Mouse (Mus musculus) myocyte (in vitro differentiated cells): ENCODE measurements around the gene Exph5.

Experiments used
- CEBPB ChIP-seq: IDR thresholded peaks from 2 replicates; pipeline ENCODE4 v1.6.1; 2011; ENCODE audit warnings: mild to moderate bottlenecking, moderate library complexity; ENCODE audit not compliant: poor library complexity, insufficient read depth, severe bottlenecking
- E2F4 ChIP-seq: IDR thresholded peaks from one replicate; pipeline ENCODE4 v1.6.1; 2011; ENCODE audit warnings: mild to moderate bottlenecking, control low read depth, moderate library complexity; ENCODE audit not compliant: insufficient read depth
- MYOD1 ChIP-seq, 3 experiments: IDR thresholded peaks; one replicate each; pipeline ENCODE4 v1.6.1; 2011; ENCODE audit warnings: control low read depth in 2 of 3, low read depth in 2 of 3, mild to moderate bottlenecking in 2 of 3, moderate library complexity in 1 of 3; ENCODE audit not compliant: insufficient read length in 2 of 3, control insufficient read depth in 1 of 3
- POLR2A ChIP-seq: IDR thresholded peaks from one replicate; pipeline ENCODE4 v1.6.1; 2011; ENCODE audit warnings: low read depth, mild to moderate bottlenecking, control low read depth, moderate library complexity; ENCODE audit not compliant: insufficient read length
- TCF3 ChIP-seq: IDR thresholded peaks from one replicate; pipeline ENCODE4 v1.6.1; 2011; ENCODE audit warnings: low read depth, control low read depth; ENCODE audit not compliant: insufficient read length
- USF1 ChIP-seq: IDR thresholded peaks from one replicate; pipeline ENCODE4 v1.6.1; 2011; ENCODE audit warnings: low read depth, mild to moderate bottlenecking, control low read depth, moderate library complexity

DNA sequence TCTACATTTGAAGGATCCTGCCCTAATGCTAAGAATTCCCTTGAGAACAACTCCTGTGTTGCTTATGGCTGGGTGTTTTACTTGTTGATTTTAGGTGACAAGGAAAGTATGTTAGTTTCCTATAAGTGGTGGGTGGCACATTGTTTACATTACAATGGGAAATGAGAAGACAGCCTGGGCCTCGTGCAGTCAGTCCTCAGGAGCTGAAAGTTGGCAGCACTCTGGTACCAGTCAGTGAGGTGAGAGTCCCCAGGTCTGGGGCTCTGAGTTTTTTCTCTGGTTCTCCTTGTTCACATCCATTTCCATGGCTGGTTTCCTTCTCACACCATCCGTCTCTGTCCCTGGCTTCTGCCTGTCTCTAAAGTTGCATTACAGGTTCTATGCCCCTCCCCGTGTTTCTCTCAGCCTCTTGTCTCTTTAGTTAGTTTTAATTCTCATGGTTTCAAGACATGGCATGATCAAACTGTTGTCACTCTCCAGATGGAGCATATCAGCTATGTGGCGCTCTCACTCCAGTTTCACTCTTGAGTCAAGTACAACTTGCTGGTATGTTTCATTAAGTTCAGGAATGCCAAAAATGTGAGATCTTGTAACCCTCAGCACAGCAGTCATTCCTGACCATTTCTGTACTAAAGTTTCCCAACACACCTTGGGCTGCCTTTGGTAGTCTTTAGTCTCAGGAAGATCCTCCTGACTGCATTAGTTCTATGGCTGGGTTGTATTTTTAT, 24.1 kb downstream of the Exph5 start:
- TF ChIP-seq E2F4 (no peak), TCF3 (no peak), MYOD1 (IDR thresholded peaks at IDR 0.05; ENCODE audit: control insufficient read depth in 1 of 3, insufficient read length in 2 of 3, low read depth in 2 of 3) (no peak), POLR2A (no peak), CEBPB (no peak), USF1 (no peak)
